ENCODE assay signal across 22 mouse cellular contexts in genomic region chr3:63384989-63385388, GRCm38 (mm10).
DNase-seq lines count a peak whose midpoint lies in the region; ATAC-seq and TF ChIP-seq lines count a peak whose summit lies in the region.
"Had no signal": no experiment of that assay in that cellular context is flagged by ENCODE, and none has a peak within 500 bp of the region (broad histone marks: within the 10 kb centered on the region; RNA-seq: fewer than 3 reads in every experiment).

No protein-coding gene starts in this region.

- no peak overlapping the region for H3K9ac ChIP-seq in intestine, postnatal 0 days (ENCODE audit: low read depth, low read length)
- H3K9ac ChIP-seq: forebrain, embryonic 13.5 days; heart, embryonic 15.5 days; limb, embryonic 12.5 days; liver, embryonic 14.5 days; neural tube, embryonic 12.5 days had no signal

- WGBS in kidney, adult 2 months: 41% methylated on average over 2 of the region's 2 CpGs
- WGBS in intestine, postnatal 0 days: 24% methylated on average over 2 of the region's 2 CpGs
- WGBS in small intestine, adult 2 months: 8% methylated on average over 2 of the region's 2 CpGs

- H3K27me3 ChIP-seq in kidney, adult 2 months (replicated peaks; ENCODE audit: control insufficient read depth, insufficient read depth, low read length): no peaks in the 10 kb centered on the region
- H3K27me3 ChIP-seq in intestine, postnatal 0 days (replicated peaks; ENCODE audit: control insufficient read depth, insufficient read depth, low read length): no peaks in the 10 kb centered on the region
- H3K27me3 ChIP-seq in small intestine, adult 2 months (ENCODE audit: control insufficient read depth, insufficient read depth, low read length): no peaks in the 10 kb centered on the region
- H3K27me3 ChIP-seq: forebrain, embryonic 13.5 days; heart, embryonic 15.5 days; limb, embryonic 12.5 days; neural tube, embryonic 12.5 days had no signal

- ATAC-seq in intestine, postnatal 0 days: peak; percentile 80
- ATAC-seq: forebrain, embryonic 13.5 days; hindbrain, embryonic 16.5 days had no signal

- peak; percentile 69 for DNase-seq in kidney, adult 2 months
- DNase-seq in kidney, adult 18-20 months: no peak
- peak; percentile 11 for DNase-seq in lung, postnatal 36 days
- DNase-seq in lung, postnatal 4 days: no peak
- no peak for DNase-seq in gastrocnemius, postnatal 10 days
- DNase-seq: adrenal gland, postnatal 25 days; cerebellum, adult 11-12 months; cerebellum, postnatal 25 days; gastrocnemius, postnatal 14 days; heart, adult 18-20 months; heart, postnatal 4 days; thymus, postnatal 25 days had no signal

- H3K36me3 ChIP-seq in kidney, adult 2 months (ENCODE audit: control insufficient read depth, insufficient read depth, low read length): no peaks in the 10 kb centered on the region
- H3K36me3 ChIP-seq in intestine, postnatal 0 days (ENCODE audit: control insufficient read depth, insufficient read depth): no peaks in the 10 kb centered on the region
- peaks cover 10% of the 10 kb centered on the region; the same call in 1 of the 2 replicates for H3K36me3 ChIP-seq in small intestine, adult 2 months (ENCODE audit: control insufficient read depth, insufficient read depth, low read length)
- H3K36me3 ChIP-seq: heart, embryonic 15.5 days; neural tube, embryonic 12.5 days had no signal

- H3K4me2 ChIP-seq in intestine, postnatal 0 days (replicated peaks; ENCODE audit: low read depth): no peak overlapping the region
- H3K4me2 ChIP-seq: forebrain, embryonic 13.5 days; heart, embryonic 15.5 days; limb, embryonic 12.5 days; midbrain, embryonic 11.5 days; neural tube, embryonic 12.5 days had no signal

- no peak for TF ChIP-seq POLR2A in kidney, adult 2 months (IDR thresholded peaks at IDR 0.05; ENCODE audit: low read depth, low read length)
- TF ChIP-seq POLR2A in small intestine, adult 2 months (IDR thresholded peaks at IDR 0.05; ENCODE audit: low read depth, low read length): no peak

- H3K9me3 ChIP-seq in intestine, postnatal 0 days (ENCODE audit: control insufficient read depth): no peaks in the 10 kb centered on the region
- H3K9me3 ChIP-seq: forebrain, embryonic 13.5 days; heart, embryonic 15.5 days; limb, embryonic 12.5 days; neural tube, embryonic 12.5 days had no signal

- no peak for TF ChIP-seq CTCF in kidney, adult 2 months (conservative IDR thresholded peaks at IDR 0.05; ENCODE audit: insufficient read depth, insufficient read length, low read depth, low read length)
- TF ChIP-seq CTCF in intestine, postnatal 0 days (IDR thresholded peaks at IDR 0.05; ENCODE audit: low read depth): no peak
- no peak for TF ChIP-seq CTCF in small intestine, adult 2 months (IDR thresholded peaks at IDR 0.05; ENCODE audit: extremely low read depth, insufficient read length, insufficient replicate concordance, low read depth, low read length)

- H3K4me3 ChIP-seq in kidney, adult 2 months (ENCODE audit: insufficient read depth, low read depth, low read length): no peak overlapping the region
- no peak overlapping the region for H3K4me3 ChIP-seq in intestine, postnatal 0 days (ENCODE audit: low read depth, low read length)
- H3K4me3 ChIP-seq in small intestine, adult 2 months (ENCODE audit: low read depth, low read length): no peak overlapping the region
- H3K4me3 ChIP-seq: forebrain, embryonic 13.5 days; heart, embryonic 15.5 days; limb, embryonic 12.5 days; neural tube, embryonic 12.5 days had no signal

- H3K4me1 ChIP-seq in kidney, adult 2 months (ENCODE audit: control insufficient read depth, insufficient read depth, low read length): no peaks in the 10 kb centered on the region
- no peaks in the 10 kb centered on the region; the same call in 1 of the 2 replicates for H3K4me1 ChIP-seq in intestine, postnatal 0 days (replicated peaks; ENCODE audit: control insufficient read depth, insufficient read depth, low read length)
- peaks cover 4% of the 10 kb centered on the region; the same call in 1 of the 2 replicates for H3K4me1 ChIP-seq in small intestine, adult 2 months (ENCODE audit: control insufficient read depth, insufficient read depth, insufficient read length, low read length)
- H3K4me1 ChIP-seq: forebrain, embryonic 13.5 days; heart, embryonic 15.5 days; limb, embryonic 12.5 days; neural tube, embryonic 12.5 days had no signal

- no peak overlapping the region for H3K27ac ChIP-seq in kidney, adult 2 months (ENCODE audit: insufficient read depth, low read depth, low read length)
- H3K27ac ChIP-seq in intestine, postnatal 0 days (ENCODE audit: low read depth, low read length): no peak overlapping the region
- H3K27ac ChIP-seq in small intestine, adult 2 months (ENCODE audit: insufficient read depth, low read depth, low read length): peak overlapping the region; percentile 86
- H3K27ac ChIP-seq: forebrain, embryonic 13.5 days; heart, embryonic 15.5 days; limb, embryonic 12.5 days; liver, embryonic 14.5 days; macrophage; neural tube, embryonic 12.5 days had no signal

Comparison
In these comparisons a context has a peak if more than half of its experiments do, and no peak if none do; other contexts are left out.
1. DNase-seq: peak in kidney, adult 2 months (single experiment) and lung, postnatal 36 days (single experiment); none in kidney, adult 18-20 months (single experiment), lung, postnatal 4 days (0 of 2) and gastrocnemius, postnatal 10 days (single experiment).